Mouse (Mus musculus): ENCODE data around the gene Kank3. TPM values are rescaled to one million over a fixed set of nuclear protein-coding genes. Genes with fewer than 3 reads are reported as not detected.

The Kank3 gene
- polyA plus RNA-seq, 1 experiment = 52.1 TPM

GRCm38 (mm10) chr17:33865330-33866030 lies 55.2 kb downstream of the Kank3 start:
- no peak for TF ChIP-seq POLR2A (IDR thresholded peaks at IDR 0.05; ENCODE audit: borderline replicate concordance, insufficient read depth, low read length)
- peak; percentile 22; the same call in 1 of the 2 replicates for TF ChIP-seq CTCF (IDR thresholded peaks at IDR 0.05; ENCODE audit: borderline replicate concordance, insufficient read depth, low read depth, low read length)
- Histone ChIP-seq H3K4me3 (replicated peaks; ENCODE audit: insufficient read depth, low read depth, low read length) (no peak overlapping the region), H3K27ac (ENCODE audit: insufficient read depth, low read length) (no peak overlapping the region), H3K4me1 (ENCODE audit: control insufficient read depth, insufficient read depth, low read length) (no peaks in the 10 kb centered on the region), H3K27me3 (ENCODE audit: control insufficient read depth, insufficient read depth, low read length) (no peaks in the 10 kb centered on the region)
- peak in 1 of 2 experiments; percentile 15 for DNase-seq
- 38% methylated on average over 9 of the region's 9 CpGs for WGBS

Other genes with a start within 250 kb of the Kank3 start
- 99.1 and 107 TPM in 2 replicates for gene Zfp414, start 181.4 kb upstream of the Kank3 start, polyA plus RNA-seq (2012; rRNA removed)
- gene Pram1, start 172.5 kb upstream of the Kank3 start, polyA plus RNA-seq (2012; rRNA removed) = 2.8 and 3.4 TPM in 2 replicates
- 270 and 273 TPM in 2 replicates for gene Hnrnpm, start 123.7 kb upstream of the Kank3 start, polyA plus RNA-seq (2012; rRNA removed)
- gene March2, start 91.8 kb upstream of the Kank3 start, polyA plus RNA-seq (2012; rRNA removed) = 157 and 171 TPM in 2 replicates
- gene Rab11b, start 50.0 kb upstream of the Kank3 start, polyA plus RNA-seq (2012; rRNA removed) = 494 and 510 TPM in 2 replicates
- gene Angptl4, start 28.7 kb upstream of the Kank3 start, polyA plus RNA-seq (2012; rRNA removed) = 1.6 and 1.9 TPM in 2 replicates
- gene Rps28, start 14.0 kb downstream of the Kank3 start, polyA plus RNA-seq (2012; rRNA removed) = 471 and 493 TPM in 2 replicates
- 341 and 361 TPM in 2 replicates for gene Ndufa7, start 14.1 kb downstream of the Kank3 start, polyA plus RNA-seq (2012; rRNA removed)
- gene Cd320, start 32.6 kb downstream of the Kank3 start, polyA plus RNA-seq (2012; rRNA removed) = 34.4 and 34.7 TPM in 2 replicates
- not detected in 2 replicates for gene Gm7029, start 63.3 kb downstream of the Kank3 start, polyA plus RNA-seq (2012; rRNA removed)
- gene Kifc1, start 80.1 kb downstream of the Kank3 start, polyA plus RNA-seq (2012; rRNA removed) = 2.2 and 2.3 TPM in 2 replicates
- gene Platr17, start 94.6 kb downstream of the Kank3 start, polyA plus RNA-seq (2012; rRNA removed) = 0.48 and 0.65 TPM in 2 replicates
- 28.6 and 30.4 TPM in 2 replicates for gene Daxx, start 98.9 kb downstream of the Kank3 start, polyA plus RNA-seq (2012; rRNA removed)
- 27.7 and 28.5 TPM in 2 replicates for gene Tapbp, start 105.4 kb downstream of the Kank3 start, polyA plus RNA-seq (2012; rRNA removed)
- gene Zbtb22, start 105.4 kb downstream of the Kank3 start, polyA plus RNA-seq (2012; rRNA removed) = 30.2 and 33.4 TPM in 2 replicates
- 171 and 183 TPM in 2 replicates for gene Rgl2, start 119.0 kb downstream of the Kank3 start, polyA plus RNA-seq (2012; rRNA removed)
- gene Pfdn6, start 129.8 kb downstream of the Kank3 start, polyA plus RNA-seq (2012; rRNA removed) = 117 and 135 TPM in 2 replicates
- gene Wdr46, start 130.1 kb downstream of the Kank3 start, polyA plus RNA-seq (2012; rRNA removed) = 13.3 and 14.0 TPM in 2 replicates
- 8.4 and 8.6 TPM in 2 replicates for gene B3galt4, start 141.0 kb downstream of the Kank3 start, polyA plus RNA-seq (2012; rRNA removed)
- 73.5 and 77.0 TPM in 2 replicates for gene Vps52, start 145.3 kb downstream of the Kank3 start, polyA plus RNA-seq (2012; rRNA removed)
- gene Rps18, start 145.5 kb downstream of the Kank3 start, polyA plus RNA-seq (2012; rRNA removed) = 283 and 320 TPM in 2 replicates
- 61.9 and 77.5 TPM in 2 replicates for gene H2-K1, start 189.8 kb downstream of the Kank3 start, polyA plus RNA-seq (2012; rRNA removed)
- 66.4 and 74.6 TPM in 2 replicates for gene Ring1, start 214.2 kb downstream of the Kank3 start, polyA plus RNA-seq (2012; rRNA removed)
- 82.9 and 89.8 TPM in 2 replicates for gene H2-Ke6, start 217.5 kb downstream of the Kank3 start, polyA plus RNA-seq (2012; rRNA removed)
- gene Slc39a7, start 221.2 kb downstream of the Kank3 start, polyA plus RNA-seq (2012; rRNA removed) = 120 and 123 TPM in 2 replicates
- 78.0 and 83.2 TPM in 2 replicates for gene Rxrb, start 221.3 kb downstream of the Kank3 start, polyA plus RNA-seq (2012; rRNA removed)
- gene Col11a2, start 228.9 kb downstream of the Kank3 start, polyA plus RNA-seq (2012; rRNA removed) = 12.2 and 15.2 TPM in 2 replicates